Mouse (Mus musculus) yolk sac, embryonic 10.5 days (tissue): ENCODE measurements around the gene Cobll1.

Experiments used
- DNase-seq: peaks from one replicate; pipeline ENCODE4 v3.0.0-alpha.2; 2017; ENCODE audit warnings: low spot score

The Cobll1 gene

DNA sequence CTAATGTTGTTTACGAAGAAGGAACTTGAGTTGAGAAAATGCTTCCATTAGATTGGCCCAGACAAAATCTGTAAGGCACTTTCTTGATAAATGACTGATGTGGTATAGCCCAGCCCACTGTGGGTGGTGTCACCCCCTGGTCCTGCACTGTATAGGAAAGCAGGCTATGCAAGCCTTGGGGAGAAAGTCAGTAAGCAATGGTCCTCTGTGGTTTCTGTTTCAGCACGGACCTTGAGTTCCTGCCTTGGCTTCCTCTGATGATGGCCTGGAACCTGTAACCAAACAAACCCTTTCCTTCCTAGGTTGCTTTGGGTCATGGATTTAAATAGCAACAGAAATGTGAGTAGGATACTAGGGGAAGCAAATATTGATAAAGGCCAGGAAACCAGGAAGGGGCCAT is 148.2 kb downstream of the Cobll1 start:
- DNase-seq, result no peak

DNA sequence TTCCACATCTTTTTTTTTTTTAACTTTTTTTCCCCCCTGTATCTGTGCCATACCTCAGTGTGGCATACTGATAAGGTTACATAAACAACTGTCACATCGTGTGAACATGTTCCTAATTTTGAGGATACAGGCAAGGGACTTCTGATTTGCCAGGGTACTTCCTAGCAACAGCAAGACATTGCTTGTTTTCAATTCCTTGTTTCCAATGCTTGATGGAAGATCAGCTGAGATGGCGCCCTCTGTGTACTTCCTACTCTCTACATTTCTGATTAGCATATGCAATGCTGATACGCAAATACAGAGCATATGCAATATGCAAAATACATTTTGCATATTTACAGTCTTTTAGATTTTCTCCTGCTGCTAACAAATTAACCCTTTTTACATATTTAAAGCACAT is 152.0 kb downstream of the Cobll1 start:
- no peak for DNase-seq

DNA sequence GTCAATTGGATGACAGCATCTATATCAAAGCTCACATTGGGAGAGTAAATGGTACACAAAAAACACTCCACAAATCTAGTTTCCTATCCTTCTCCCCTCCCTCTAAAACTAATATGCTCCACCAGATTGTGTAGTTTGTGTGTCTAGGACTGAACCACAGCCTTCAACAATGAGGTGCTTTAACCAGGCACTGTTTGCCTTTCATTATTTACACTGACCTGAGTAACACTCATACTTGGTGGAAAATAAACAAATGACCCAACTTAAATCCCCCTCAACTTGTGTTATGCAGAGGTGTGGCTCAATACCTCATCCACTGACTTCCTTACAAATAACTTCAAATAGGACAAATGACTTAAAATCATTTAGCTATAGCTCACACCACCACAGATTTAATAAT is 155.8 kb downstream of the Cobll1 start:
- DNase-seq, result no peak

DNA sequence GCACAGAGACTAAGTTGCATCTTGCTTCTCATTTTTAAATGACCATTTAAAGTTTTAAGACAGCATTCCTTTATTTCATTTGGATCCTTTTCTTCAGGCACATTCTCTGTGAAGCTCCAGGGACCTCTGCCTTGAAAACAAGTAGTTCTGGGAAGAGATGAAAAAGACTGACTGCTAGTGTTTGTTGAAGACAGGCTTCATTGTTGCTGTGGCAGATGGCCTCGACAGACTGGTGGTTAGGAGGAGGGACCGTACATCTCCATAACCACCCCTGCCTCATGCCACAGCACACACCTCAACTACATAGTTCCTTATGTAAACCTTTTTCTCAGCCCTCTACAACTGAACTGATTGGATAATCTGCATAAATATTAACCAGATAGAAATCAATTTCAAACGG is 161.7 kb downstream of the Cobll1 start:
- no peak for DNase-seq

DNA sequence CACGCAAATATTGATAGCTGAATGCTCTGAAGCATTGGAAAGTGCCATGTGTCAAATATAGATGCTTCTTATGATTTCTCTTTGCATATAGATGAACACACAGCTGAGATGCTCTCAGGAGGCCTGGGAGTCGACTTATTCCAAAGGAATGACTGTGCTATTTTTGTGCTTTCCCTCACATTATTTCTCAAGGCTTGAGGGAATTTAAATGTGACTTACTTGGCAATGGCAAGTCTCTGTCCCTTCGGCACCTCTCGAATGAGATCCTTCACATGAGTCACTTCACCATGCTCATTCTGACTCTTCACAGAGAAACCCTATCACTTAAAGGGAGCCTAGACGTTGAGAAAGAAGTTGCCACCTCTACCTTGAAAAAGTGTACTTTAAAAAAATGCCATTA is 163.4 kb downstream of the Cobll1 start:
- DNase-seq, result no peak

DNA sequence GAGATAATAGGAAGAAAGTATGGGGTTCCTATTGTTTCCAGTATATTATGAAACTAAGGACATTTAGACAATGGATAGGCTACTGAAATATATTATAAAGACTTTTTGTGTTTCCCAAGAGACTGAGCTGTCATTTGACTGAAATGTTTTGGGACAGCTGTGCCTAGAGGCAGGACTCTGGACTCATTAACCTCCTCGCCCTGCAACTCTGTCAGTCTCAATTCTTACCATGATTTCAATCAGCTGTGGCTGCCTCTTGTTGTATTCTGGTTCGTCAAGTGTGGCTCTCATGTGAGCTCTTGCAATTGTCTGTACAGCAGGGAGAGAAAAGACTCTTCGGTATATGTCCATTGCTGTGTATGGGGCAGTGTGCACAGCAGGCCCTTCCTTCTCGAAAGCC is 163.8 kb downstream of the Cobll1 start:
- no peak for DNase-seq

DNA sequence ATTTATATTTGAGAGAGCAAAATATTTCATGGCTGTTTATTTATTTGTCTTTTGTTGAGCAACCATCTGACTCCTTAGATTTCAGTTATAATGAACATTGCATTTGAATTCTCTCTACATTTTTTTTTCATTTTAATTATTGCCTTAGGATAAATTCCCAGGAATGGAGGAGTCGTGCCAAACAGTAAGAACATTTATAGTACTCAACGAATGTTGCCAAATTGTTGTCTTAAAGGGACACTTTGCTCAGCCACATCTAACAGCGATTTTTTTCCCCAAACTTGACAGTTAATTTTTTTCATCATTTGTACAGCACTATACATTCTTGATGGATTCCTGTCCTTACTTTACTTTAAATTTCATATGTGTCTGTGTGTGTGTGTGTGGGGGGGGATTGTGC is 167.0 kb downstream of the Cobll1 start:
- DNase-seq, result no peak

DNA sequence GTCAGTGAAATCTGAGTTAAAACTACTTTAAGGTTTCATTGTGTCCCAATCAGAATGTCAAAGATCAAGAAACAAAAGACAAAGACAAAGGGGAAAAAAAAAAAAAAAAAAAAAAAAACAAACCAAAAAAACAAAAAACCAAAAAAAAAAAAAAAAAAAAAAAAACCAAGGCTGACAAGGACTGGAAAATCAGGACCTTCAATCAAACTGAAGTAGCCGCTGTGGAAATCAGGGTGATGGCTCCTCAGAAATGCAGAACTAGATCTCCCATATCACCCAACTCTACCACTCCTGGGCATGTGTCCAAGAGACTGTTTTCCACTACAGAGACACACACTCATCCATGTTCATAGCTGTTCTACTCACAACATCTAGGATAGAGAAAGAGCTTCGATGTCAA is 185.4 kb downstream of the Cobll1 start:
- DNase-seq, result no peak

DNA sequence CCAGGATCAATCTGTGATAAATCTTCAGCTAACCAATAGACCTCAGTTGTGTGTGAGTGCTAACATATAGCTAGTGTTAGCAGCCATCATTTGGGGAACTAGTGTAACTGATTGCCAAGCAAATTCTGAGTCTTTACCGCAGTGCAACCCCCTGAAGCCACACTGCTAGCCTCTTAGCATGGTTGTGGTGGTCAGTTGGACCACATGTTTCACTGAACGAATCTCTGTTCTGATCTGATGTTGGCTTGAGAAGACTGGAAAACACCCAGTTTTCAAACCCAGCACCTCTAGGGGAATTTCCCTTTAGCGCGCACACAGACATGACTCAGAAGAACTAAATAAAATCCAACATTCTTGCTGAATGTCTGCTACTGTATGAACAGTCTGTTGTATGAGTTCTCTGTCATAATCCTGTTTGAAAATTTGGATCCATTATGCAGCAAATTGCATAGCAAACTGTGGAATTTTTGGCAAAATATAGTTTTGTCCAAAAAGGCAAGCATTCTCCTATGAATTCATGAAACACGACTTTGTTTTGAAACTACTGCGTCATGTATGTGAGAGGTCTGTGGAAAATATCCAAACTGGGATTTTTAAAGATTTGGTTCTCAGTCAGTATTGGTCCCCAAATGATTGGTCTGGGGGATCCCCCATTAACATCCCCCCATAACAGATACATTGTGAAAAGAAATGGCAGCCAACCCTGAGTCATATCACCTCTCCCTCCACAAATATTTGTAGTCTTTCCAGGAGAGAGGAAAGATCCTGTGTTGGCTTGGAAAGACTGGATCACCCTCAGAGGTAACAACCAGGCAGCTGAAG is 186.8 kb downstream of the Cobll1 start:
- DNase-seq, result no peak

DNA sequence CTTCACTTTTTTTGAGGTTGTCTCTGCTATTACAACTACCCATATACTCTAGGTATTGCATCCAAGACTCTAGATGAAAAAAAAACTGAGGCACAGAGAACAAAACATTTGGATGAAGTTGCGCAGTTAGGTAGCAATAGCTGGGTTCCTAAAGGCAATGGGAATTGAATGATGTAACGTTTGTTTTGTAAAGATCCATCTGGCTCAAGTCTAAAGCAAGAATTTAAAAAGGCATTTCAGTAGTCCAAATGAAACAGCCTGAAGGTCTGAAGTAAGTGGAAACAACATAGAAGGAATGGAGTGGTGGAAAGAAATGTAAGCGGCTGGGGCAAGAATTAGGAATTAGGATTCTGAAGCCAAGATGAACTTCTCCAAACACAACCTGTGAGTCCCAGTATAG is 188.4 kb downstream of the Cobll1 start:
- no peak for DNase-seq

DNA sequence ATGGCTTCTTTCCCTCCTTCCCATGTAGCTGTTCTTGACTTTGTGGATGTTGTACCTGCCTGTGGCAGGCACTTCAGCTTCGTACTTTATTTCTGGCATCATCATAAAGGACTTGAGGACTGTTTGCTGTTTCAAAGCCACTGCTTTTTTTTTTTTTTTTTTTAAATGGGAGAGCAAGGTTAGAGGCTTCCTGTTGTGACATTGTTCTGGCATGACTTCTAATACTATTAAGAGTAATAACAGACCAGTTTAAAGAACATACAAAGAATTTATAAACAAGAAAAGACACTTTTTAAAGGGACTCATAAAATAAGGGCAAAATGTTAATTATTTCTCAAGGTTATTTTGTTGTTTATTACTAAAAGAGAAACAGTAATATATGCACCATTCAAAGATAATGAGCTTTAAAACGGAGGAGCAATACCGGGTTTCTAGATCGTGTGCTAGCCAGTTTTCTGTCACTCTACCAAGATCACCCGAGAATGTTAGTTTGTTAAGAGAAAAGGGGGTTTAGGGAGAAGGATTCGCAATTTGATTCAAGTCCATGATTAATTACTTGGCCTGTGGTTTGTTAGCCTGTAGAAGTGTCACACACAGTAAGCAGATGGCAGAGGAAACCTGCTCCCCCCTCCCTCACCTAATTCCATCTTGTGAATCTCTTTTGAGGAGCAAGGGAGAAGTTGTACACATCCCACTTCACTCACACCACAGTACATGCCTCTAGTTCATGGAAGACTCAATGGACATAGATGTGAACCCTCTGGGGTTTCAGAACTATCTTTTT is 190.8 kb downstream of the Cobll1 start:
- DNase-seq, result no peak
